Mouse (Mus musculus) adrenal gland (tissue): ENCODE results near the gene Mrps18b.

ENCODE experiments used
- intact Hi-C: fragments of 180-260 bp; cut with DNase I; formaldehyde crosslinking; loops from one replicate; pipeline ENCODE4 v1.15.1; 2025

Mrps18b gene

GRCm38 (mm10) chr17:35919060-35919715 is 3.0 kb upstream of the Mrps18b start:
- intact Hi-C loops: no loop called here

- intact Hi-C loops: no loop called here
These were observed 2.3 kb upstream of the Mrps18b start for GRCm38 (mm10) chr17:35918276-35919059.

- intact Hi-C loops: no loop called here
These were observed 1.5 kb upstream of the Mrps18b start for GRCm38 (mm10) chr17:35917463-35918251.

GRCm38 (mm10) chr17:35917143-35917462 is 914 bp upstream of the Mrps18b start:
- intact Hi-C loops: no loop called here

- intact Hi-C loops: no loop called here
These were observed 472 bp downstream of the Mrps18b start for GRCm38 (mm10) chr17:35915538-35916296.

- intact Hi-C loops: loop anchor here (5.0 kb wide), 1 partner anchor 83 kb away; no protein-coding TSS in a partner anchor
These were observed 1.2 kb downstream of the Mrps18b start for GRCm38 (mm10) chr17:35914975-35915374.

GRCm38 (mm10) chr17:35909919-35910369 is 6.2 kb downstream of the Mrps18b start, which contains the start of gene Atat1:
Gene Atat1 (minus strand): TSS chr17:35910075.
- intact Hi-C loops: loop anchor here (5.0 kb wide), 2 partner anchors 38 to 78 kb away; no protein-coding TSS in a partner anchor

GRCm38 (mm10) chr17:35909186-35909918 is 6.8 kb downstream of the Mrps18b start:
- intact Hi-C loops: loop anchor here (5.0 kb wide), 1 partner anchor 37 kb away; no protein-coding TSS in a partner anchor

GRCm38 (mm10) chr17:35907609-35908008 is 8.6 kb downstream of the Mrps18b start:
- intact Hi-C loops: loop anchor here (5.0 kb wide), 1 partner anchor 35 kb away; no protein-coding TSS in a partner anchor

- intact Hi-C loops: loop anchor here (5.0 kb wide), 1 partner anchor 33 kb away; no protein-coding TSS in a partner anchor
These were observed 10.6 kb downstream of the Mrps18b start for GRCm38 (mm10) chr17:35905587-35905986.

- intact Hi-C loops: no loop called here
These were observed 12.2 kb downstream of the Mrps18b start for GRCm38 (mm10) chr17:35903992-35904355.

GRCm38 (mm10) chr17:35903343-35903991 is 12.7 kb downstream of the Mrps18b start:
- intact Hi-C loops: no loop called here

GRCm38 (mm10) chr17:35900636-35901035 is 15.6 kb downstream of the Mrps18b start:
- intact Hi-C loops: no loop called here

- intact Hi-C loops: no loop called here
These were observed 18.3 kb downstream of the Mrps18b start for GRCm38 (mm10) chr17:35897644-35898573.

- intact Hi-C loops: no loop called here
These were observed 19.2 kb downstream of the Mrps18b start, which contains the start of gene 2310061I04Rik for GRCm38 (mm10) chr17:35896781-35897643. Gene 2310061I04Rik (minus strand): TSS chr17:35897431.

GRCm38 (mm10) chr17:35887725-35888124 is 28.5 kb downstream of the Mrps18b start:
- intact Hi-C loops: no loop called here

GRCm38 (mm10) chr17:35883777-35884176 is 32.4 kb downstream of the Mrps18b start:
- intact Hi-C loops: no loop called here
